Mouse (Mus musculus): Measurements from ENCODE around the gene Barhl2. TPM values are rescaled to one million over a fixed set of nuclear protein-coding genes. Genes with fewer than 3 reads are reported as not detected.

Gene Barhl2
- under 1 TPM; 0.12 to 0.26 TPM for total RNA-seq (2021)

GRCm38 (mm10) chr5:106457986-106458476, at the start of gene Barhl2:
Gene Barhl2 (minus strand): TSS chr5:106458166.
- DNase-seq (ENCODE audit: extremely low spot score in 1 of 2, low spot score in 1 of 2): no peak

- no peak for DNase-seq (ENCODE audit: extremely low spot score in 1 of 2, low spot score in 1 of 2)
Observed at GRCm38 (mm10) chr5:106506061-106506460, 48.1 kb upstream of the Barhl2 start.

GRCm38 (mm10) chr5:106502684-106503545, 44.9 kb upstream of the Barhl2 start:
- DNase-seq (ENCODE audit: extremely low spot score in 1 of 2, low spot score in 1 of 2): no peak

GRCm38 (mm10) chr5:106502271-106502670, 44.3 kb upstream of the Barhl2 start:
- no peak for DNase-seq (ENCODE audit: extremely low spot score in 1 of 2, low spot score in 1 of 2)

- no peak for DNase-seq (ENCODE audit: extremely low spot score in 1 of 2, low spot score in 1 of 2)
Observed at GRCm38 (mm10) chr5:106491771-106492170, 33.8 kb upstream of the Barhl2 start.

GRCm38 (mm10) chr5:106472105-106472500, 14.1 kb upstream of the Barhl2 start:
- no peak for DNase-seq (ENCODE audit: extremely low spot score in 1 of 2, low spot score in 1 of 2)

GRCm38 (mm10) chr5:106471235-106472104, 13.5 kb upstream of the Barhl2 start:
- no peak for DNase-seq (ENCODE audit: extremely low spot score in 1 of 2, low spot score in 1 of 2)

GRCm38 (mm10) chr5:106465129-106465790, 7.3 kb upstream of the Barhl2 start:
- DNase-seq (ENCODE audit: extremely low spot score in 1 of 2, low spot score in 1 of 2): no peak

GRCm38 (mm10) chr5:106464336-106465128, 6.6 kb upstream of the Barhl2 start:
- no peak for DNase-seq (ENCODE audit: extremely low spot score in 1 of 2, low spot score in 1 of 2)

- DNase-seq (ENCODE audit: extremely low spot score in 1 of 2, low spot score in 1 of 2): no peak
Observed at GRCm38 (mm10) chr5:106463661-106464191, 5.8 kb upstream of the Barhl2 start.

- no peak for DNase-seq (ENCODE audit: extremely low spot score in 1 of 2, low spot score in 1 of 2)
Observed at GRCm38 (mm10) chr5:106461913-106462312, 3.9 kb upstream of the Barhl2 start.

- DNase-seq (ENCODE audit: extremely low spot score in 1 of 2, low spot score in 1 of 2): no peak
Observed at GRCm38 (mm10) chr5:106461431-106461830, 3.5 kb upstream of the Barhl2 start.

GRCm38 (mm10) chr5:106460535-106460934, 2.6 kb upstream of the Barhl2 start:
- DNase-seq (ENCODE audit: extremely low spot score in 1 of 2, low spot score in 1 of 2): no peak

GRCm38 (mm10) chr5:106460001-106460511, 2.1 kb upstream of the Barhl2 start:
- DNase-seq (ENCODE audit: extremely low spot score in 1 of 2, low spot score in 1 of 2): no peak

GRCm38 (mm10) chr5:106459120-106459641, 1.2 kb upstream of the Barhl2 start:
- no peak for DNase-seq (ENCODE audit: extremely low spot score in 1 of 2, low spot score in 1 of 2)

GRCm38 (mm10) chr5:106458477-106459119, 632 bp upstream of the Barhl2 start:
- DNase-seq (ENCODE audit: extremely low spot score in 1 of 2, low spot score in 1 of 2): no peak

GRCm38 (mm10) chr5:106457111-106457925, 648 bp downstream of the Barhl2 start:
- no peak for DNase-seq (ENCODE audit: extremely low spot score in 1 of 2, low spot score in 1 of 2)

- no peak for DNase-seq (ENCODE audit: extremely low spot score in 1 of 2, low spot score in 1 of 2)
Observed at GRCm38 (mm10) chr5:106455984-106456383, 2.0 kb downstream of the Barhl2 start.
